Mouse (Mus musculus) neural tube, embryonic 13.5 days (tissue): ENCODE measurements at regions not wholly inside any gene's neighbourhood (a gene's known extent, or its start where the extent isn't known, plus 50 kb on each side); places are given as distances from the start of the nearest gene placed in this dataset.
A peak's percentile ranks its signal among the peaks of the same experiment; 100 is the strongest.

ENCODE experiments used
- ATAC-seq: fragments of 200-750 bp; cut with Nextera tagmentation; 2 replicates; pipeline ENCODE4 v1.8.0; 2017; ENCODE audit warnings: low read depth, mild to moderate bottlenecking, moderate TSS enrichment, moderate library complexity
- H3K27ac ChIP-seq: fragments of 300-500 bp; sonication (generic); replicated peaks from 2 replicates; pipeline ENCODE4 v1.5.1; 2015; ENCODE audit warnings: moderate library complexity, mild to moderate bottlenecking, inconsistent platforms
- H3K27me3 ChIP-seq: fragments of 300-500 bp; sonication (generic); 2 replicates; pipeline ENCODE4 v1.6.1; 2015; ENCODE audit warnings: mild to moderate bottlenecking, inconsistent platforms
- H3K36me3 ChIP-seq: fragments of 300-500 bp; sonication (generic); 2 replicates; pipeline ENCODE4 v1.6.1; 2015; ENCODE audit warnings: mild to moderate bottlenecking, inconsistent platforms
- H3K4me1 ChIP-seq: fragments of 300-500 bp; sonication (generic); replicated peaks from 2 replicates; pipeline ENCODE4 v1.6.1; 2015; ENCODE audit warnings: inconsistent platforms
- H3K4me2 ChIP-seq: fragments of 300-500 bp; sonication (generic); 2 replicates; pipeline ENCODE4 v1.6.1; 2015; ENCODE audit warnings: inconsistent platforms, mild to moderate bottlenecking, moderate library complexity
- H3K4me3 ChIP-seq: fragments of 300-500 bp; sonication (generic); 2 replicates; pipeline ENCODE4 v1.5.1; 2015; ENCODE audit warnings: mild to moderate bottlenecking, inconsistent platforms
- H3K9ac ChIP-seq: fragments of 300-500 bp; sonication (generic); 2 replicates; pipeline ENCODE4 v1.6.1; 2015; ENCODE audit warnings: moderate library complexity, mild to moderate bottlenecking, inconsistent platforms
- H3K9me3 ChIP-seq: fragments of 300-500 bp; sonication (generic); 2 replicates; pipeline ENCODE4 v1.6.1; 2016; ENCODE audit warnings: inconsistent platforms
- WGBS: fragments of 180-500 bp; shearing (Covaris S2); methylation state at CpG from one replicate; pipeline ENCODE4 v1.1.7; 2015; 5-methylcytosine and 5-hydroxymethylcytosine counted together

DNA sequence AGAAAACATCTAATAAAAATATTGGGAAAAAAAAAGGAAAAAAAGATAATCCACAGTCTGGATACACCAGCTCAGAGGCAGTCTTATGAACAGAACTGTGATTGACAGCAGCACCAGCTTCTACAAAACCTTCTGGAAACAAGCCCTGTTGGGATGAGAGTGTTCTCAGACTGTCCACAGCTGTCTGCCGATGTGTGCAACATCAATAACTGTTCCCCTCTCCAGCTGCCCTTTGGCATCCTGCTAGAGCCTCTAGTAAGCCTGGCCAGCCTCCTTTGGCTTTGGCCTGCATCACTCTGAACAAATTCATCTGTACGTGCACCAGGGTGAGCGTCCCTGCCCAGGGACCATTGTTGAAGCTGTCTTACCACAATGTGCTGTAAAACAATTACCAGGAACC, 137.0 kb upstream of the Irs2 start:
- H3K4me2 ChIP-seq = no peak overlapping the region
- WGBS = 39% methylated on average over 3 of the region's 3 CpGs
- no peak for ATAC-seq

DNA sequence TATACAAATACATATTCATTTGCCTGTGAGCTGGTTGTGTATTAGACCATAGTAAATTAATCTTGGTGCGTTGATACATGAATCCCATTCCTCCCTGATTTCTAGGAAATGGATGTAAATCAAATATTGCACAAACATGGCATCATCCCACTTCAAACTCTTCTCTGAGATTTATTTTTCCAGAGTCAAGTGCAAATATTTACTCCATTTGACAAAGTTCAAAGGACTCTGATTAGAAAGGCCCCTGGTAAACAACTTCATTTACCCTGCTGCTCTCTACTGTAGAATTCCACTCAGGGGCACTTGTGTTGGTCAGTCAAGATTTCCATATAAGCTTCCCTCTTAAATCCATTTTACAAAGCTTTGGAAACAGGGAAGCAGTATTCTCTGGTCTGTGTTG, 132.3 kb upstream of the Irs2 start:
- Histone ChIP-seq H3K27me3 (no peaks in the 10 kb centered on the region), H3K4me1 (no peaks in the 10 kb centered on the region), H3K27ac (no peak overlapping the region), H3K9me3 (no peaks in the 10 kb centered on the region), H3K4me2 (no peak overlapping the region), H3K9ac (no peak overlapping the region), H3K4me3 (no peak overlapping the region), H3K36me3 (no peaks in the 10 kb centered on the region)
- ATAC-seq = no peak
- WGBS = 91% methylated on average over 1 of the region's 1 CpGs

More for the DNA sequence above, 137.0 kb upstream of the Irs2 start:
- Histone ChIP-seq H3K4me1 (no peaks in the 10 kb centered on the region), H3K27ac (no peak overlapping the region), H3K9ac (no peak overlapping the region), H3K4me3 (no peak overlapping the region), H3K36me3 (no peaks in the 10 kb centered on the region), H3K27me3 (no peaks in the 10 kb centered on the region), H3K9me3 (no peaks in the 10 kb centered on the region)

DNA sequence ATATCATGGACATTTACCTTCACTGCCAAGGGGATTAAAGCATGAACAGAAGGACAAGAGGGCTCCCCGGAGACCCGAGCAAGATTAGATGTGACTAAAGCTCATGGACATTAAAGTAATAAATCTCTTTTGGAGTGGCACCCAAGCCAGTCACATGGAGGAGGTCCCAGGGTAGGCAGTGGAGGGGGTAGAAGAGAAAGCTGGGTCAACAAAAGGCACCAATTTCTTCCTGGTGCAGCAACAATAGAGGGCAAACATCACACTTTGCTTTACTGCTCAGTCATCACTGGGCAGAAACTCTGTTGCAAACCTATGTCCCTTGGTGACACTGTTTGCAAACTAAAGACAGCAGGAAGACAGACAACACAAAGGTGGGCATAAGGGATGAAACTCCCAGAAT, 131.0 kb upstream of the Irs2 start:
- 34% methylated on average over 2 of the region's 2 CpGs for WGBS
- ATAC-seq = no peak
- Histone ChIP-seq H3K4me1 (no peaks in the 10 kb centered on the region), H3K27me3 (no peaks in the 10 kb centered on the region), H3K4me2 (no peak overlapping the region), H3K36me3 (no peaks in the 10 kb centered on the region), H3K9ac (no peak overlapping the region), H3K4me3 (no peak overlapping the region), H3K27ac (no peak overlapping the region), H3K9me3 (no peaks in the 10 kb centered on the region)

DNA sequence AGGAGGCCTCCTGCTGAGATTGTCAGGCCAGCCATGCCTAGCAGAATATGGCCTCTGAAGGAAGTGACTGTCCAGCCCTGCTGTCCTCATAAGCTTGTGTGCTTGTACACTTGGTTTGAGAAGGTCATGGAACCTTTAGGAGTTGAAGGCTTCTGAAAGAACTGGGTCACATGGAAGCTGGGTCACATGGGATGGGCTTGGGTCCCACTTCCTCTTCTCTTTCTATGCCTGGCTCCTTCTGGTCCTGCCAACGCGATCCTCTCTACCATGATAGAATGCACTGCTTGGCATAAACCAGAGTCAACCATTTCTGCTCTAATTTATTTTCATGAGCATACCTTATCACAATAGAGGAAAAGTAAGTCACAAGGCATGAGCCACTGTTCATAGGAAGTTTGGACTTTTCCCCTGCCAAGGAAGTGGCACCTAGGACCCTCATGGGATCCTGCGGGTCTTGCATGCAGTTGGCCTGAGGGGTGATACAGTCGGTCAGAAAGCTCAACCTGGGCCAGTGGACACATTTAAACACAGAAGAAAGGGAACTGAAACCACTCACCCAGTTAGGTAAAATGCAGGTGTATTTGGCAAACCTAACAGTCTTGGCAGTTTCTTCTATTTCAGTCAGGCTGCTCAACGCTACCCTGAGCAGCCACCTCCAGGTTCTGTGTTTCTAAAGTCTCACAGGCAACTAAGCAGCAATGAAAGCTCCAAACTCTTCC, 130.2 kb upstream of the Irs2 start:
- no peaks in the 10 kb centered on the region for H3K4me1 ChIP-seq
- no peak overlapping the region for H3K4me3 ChIP-seq
- H3K27ac ChIP-seq = no peak overlapping the region
- WGBS = 97% methylated on average over 5 of the region's 5 CpGs
- H3K9ac ChIP-seq = no peak overlapping the region
- H3K9me3 ChIP-seq = no peaks in the 10 kb centered on the region
- ATAC-seq = no peak
- H3K4me2 ChIP-seq = no peak overlapping the region
- H3K36me3 ChIP-seq = no peaks in the 10 kb centered on the region
- no peaks in the 10 kb centered on the region for H3K27me3 ChIP-seq

DNA sequence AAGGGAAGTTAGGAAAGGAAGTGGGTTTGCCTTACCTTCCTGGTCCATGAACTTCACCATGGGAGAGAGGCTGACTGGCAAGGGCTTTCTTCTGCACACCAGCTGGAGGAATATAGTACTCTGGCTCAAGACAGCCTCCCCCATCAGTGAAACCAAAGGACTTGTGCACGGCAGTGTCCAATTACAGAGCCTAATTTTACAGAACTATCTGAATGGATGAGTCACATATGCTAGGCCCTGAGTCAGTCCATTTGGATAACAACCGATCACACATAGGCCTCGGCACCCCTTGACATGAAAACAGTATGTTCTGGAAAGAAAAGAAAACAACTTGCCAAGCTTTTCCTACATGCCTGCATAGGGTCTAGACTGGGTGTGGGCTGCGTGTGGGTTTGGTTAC, 128.3 kb upstream of the Irs2 start:
- Histone ChIP-seq H3K4me2 (no peak overlapping the region), H3K36me3 (no peaks in the 10 kb centered on the region), H3K4me3 (no peak overlapping the region), H3K9me3 (no peaks in the 10 kb centered on the region), H3K9ac (no peak overlapping the region), H3K27ac (no peak overlapping the region), H3K4me1 (no peaks in the 10 kb centered on the region), H3K27me3 (no peaks in the 10 kb centered on the region)
- no peak for ATAC-seq
- 91% methylated on average over 4 of the region's 4 CpGs for WGBS

DNA sequence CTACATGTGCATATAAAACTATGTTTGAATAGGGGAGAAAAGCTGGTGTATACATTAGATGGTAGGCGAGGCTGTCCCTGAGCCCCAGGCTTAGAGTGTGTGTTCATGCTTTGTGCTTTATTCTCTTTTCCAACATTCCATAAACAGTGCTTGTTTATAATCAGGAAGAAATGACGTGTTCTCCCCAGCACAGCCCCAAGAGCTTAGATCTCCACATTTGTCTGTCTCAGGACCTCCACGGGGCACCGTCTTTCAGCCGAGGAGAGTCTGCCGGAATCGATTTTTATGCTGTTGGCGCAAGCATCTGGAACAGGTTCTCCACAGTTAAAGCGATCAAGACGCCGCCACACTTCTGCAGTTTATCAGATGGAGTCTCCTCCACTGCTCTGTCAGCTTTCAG, 126.9 kb upstream of the Irs2 start:
- Histone ChIP-seq H3K36me3 (no peaks in the 10 kb centered on the region), H3K27ac (no peak overlapping the region), H3K9ac (no peak overlapping the region), H3K4me1 (no peaks in the 10 kb centered on the region), H3K9me3 (no peaks in the 10 kb centered on the region), H3K27me3 (no peaks in the 10 kb centered on the region), H3K4me3 (no peak overlapping the region), H3K4me2 (no peak overlapping the region)
- ATAC-seq = no peak
- 92% methylated on average over 11 of the region's 11 CpGs for WGBS

DNA sequence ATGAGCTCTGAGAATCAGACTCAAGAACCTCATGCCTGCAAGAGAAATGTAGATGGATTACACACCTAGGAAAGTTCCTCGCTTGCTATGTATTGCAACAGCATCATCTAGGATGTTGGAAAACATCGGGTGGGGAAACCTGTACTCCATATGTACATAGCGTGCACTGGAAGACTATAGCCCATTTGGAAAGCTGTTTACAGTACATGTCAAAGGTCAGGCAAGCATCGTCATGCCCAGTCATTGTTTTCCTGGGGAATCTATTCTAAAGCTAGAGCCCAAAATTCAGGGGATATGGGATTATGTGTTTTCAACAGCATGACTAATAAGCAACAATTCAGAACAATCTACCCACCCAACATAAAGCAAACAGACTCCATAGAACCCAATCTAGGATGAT, 126.3 kb upstream of the Irs2 start:
- Histone ChIP-seq H3K4me2 (no peak overlapping the region), H3K27ac (no peak overlapping the region), H3K9ac (no peak overlapping the region), H3K36me3 (no peaks in the 10 kb centered on the region), H3K4me1 (no peaks in the 10 kb centered on the region), H3K4me3 (no peak overlapping the region), H3K27me3 (no peaks in the 10 kb centered on the region), H3K9me3 (no peaks in the 10 kb centered on the region)
- no peak for ATAC-seq
- 96% methylated on average over 4 of the region's 4 CpGs for WGBS

DNA sequence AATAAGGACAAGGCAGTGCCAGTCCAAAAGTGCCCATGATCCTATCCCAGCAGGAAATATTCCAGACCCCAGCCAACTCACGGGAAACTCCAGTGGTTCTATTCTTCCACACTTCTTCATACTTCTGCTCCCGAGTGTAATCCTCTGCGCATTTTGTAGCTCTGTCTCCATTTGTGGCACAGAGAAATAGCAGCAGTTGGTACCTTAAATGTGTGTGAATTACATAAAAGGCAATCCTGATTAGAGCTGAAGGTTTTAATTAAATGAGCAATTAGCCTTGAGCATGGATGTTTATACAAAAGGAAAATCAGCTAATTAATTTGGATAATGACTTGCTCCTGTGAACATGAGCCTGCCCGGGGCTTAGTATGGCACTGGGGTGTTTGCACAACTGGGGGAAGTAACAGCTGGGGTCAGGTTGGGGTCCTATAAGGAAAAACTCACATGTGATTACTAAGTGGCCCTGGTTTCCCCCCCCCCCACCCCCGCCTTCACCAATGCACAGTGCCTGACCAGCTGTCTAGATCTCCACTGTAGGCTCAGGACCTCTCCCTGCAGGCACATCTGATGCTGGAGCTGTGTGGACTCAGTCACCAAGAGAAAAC, 110.9 kb upstream of the Irs2 start:
- Histone ChIP-seq H3K4me2 (no peak overlapping the region), H3K27me3 (no peaks in the 10 kb centered on the region), H3K27ac (no peak overlapping the region), H3K9me3 (no peaks in the 10 kb centered on the region), H3K4me1 (peaks cover 11% of the 10 kb centered on the region), H3K4me3 (no peak overlapping the region), H3K36me3 (no peaks in the 10 kb centered on the region), H3K9ac (no peak overlapping the region)
- 58% methylated on average over 5 of the region's 5 CpGs for WGBS
- peak; percentile 63 for ATAC-seq

DNA sequence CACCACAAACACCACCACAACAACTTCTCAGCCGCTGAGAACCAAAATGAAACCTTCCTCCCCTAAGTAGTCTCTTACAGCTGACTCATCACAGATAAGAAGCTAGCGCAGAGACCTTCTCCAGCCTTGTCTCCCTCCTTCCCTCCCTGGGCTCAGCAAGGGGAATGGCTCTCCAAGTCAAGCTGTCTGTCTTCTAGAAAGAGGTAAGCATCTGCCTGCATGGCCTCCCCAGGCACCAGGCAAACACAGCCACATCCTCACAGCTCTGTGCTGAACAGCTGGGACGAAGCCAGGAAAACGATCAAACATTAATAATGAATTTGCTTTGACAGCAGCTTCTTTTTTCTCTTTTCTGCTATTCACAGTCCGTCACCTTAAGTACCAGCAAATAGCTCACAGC, 108.3 kb upstream of the Irs2 start:
- Histone ChIP-seq H3K4me2 (no peak overlapping the region), H3K27ac (no peak overlapping the region), H3K27me3 (no peaks in the 10 kb centered on the region), H3K4me1 (peaks cover 11% of the 10 kb centered on the region), H3K9me3 (no peaks in the 10 kb centered on the region), H3K4me3 (no peak overlapping the region), H3K9ac (no peak overlapping the region), H3K36me3 (no peaks in the 10 kb centered on the region)
- ATAC-seq = no peak
- WGBS = 67% methylated on average over 5 of the region's 5 CpGs

DNA sequence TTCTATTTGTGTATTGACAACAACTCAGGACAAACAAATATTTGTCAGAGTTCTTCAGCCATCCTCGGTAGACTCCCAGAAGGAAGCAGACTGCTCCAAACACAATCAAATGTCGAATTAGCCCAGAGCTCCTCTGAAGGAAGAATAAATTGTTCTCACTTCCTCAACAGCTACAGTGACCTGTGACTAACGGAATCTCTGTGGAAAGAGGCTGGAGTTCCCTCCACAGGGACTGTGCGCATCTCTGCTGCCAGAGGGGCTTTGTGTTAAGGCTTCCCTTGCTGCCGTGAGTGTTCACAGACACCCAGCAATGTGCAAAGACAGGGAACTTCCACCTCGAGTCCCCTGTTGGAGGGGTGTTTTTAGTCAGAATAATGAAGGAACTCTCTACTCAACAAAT, 107.0 kb upstream of the Irs2 start:
- no peaks in the 10 kb centered on the region for H3K9me3 ChIP-seq
- H3K4me2 ChIP-seq = no peak overlapping the region
- H3K4me3 ChIP-seq = no peak overlapping the region
- H3K9ac ChIP-seq = no peak overlapping the region
- 50% methylated on average over 6 of the region's 6 CpGs for WGBS
- no peak for ATAC-seq
- H3K27ac ChIP-seq = no peak overlapping the region
- no peaks in the 10 kb centered on the region for H3K36me3 ChIP-seq
- H3K4me1 ChIP-seq = peaks cover 11% of the 10 kb centered on the region
- no peaks in the 10 kb centered on the region for H3K27me3 ChIP-seq

DNA sequence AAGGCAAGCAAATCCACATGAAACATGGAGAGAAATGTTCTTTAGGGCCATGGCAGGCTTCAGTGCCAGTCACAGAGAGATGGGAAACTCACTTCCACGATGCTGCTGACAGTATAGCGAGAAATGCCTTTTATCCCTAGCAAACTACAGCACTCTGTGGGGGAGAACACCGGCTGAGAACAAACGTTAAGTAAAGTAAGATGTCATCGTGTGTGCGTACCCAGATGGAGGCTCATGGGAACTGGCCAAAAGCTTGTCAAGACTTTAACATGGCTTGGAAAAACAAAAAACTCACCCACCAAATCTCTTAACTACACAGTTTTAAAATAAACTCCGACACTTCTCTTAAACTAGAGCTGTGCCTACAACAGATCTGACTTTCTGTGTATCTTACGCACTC, 106.3 kb upstream of the Irs2 start:
- no peak overlapping the region for H3K9ac ChIP-seq
- no peak overlapping the region for H3K4me2 ChIP-seq
- no peak overlapping the region for H3K27ac ChIP-seq
- H3K27me3 ChIP-seq = no peaks in the 10 kb centered on the region
- no peak for ATAC-seq
- H3K4me1 ChIP-seq = peaks cover 9% of the 10 kb centered on the region
- WGBS = 59% methylated on average over 8 of the region's 8 CpGs
- no peaks in the 10 kb centered on the region for H3K36me3 ChIP-seq
- H3K9me3 ChIP-seq = no peaks in the 10 kb centered on the region
- no peak overlapping the region for H3K4me3 ChIP-seq

DNA sequence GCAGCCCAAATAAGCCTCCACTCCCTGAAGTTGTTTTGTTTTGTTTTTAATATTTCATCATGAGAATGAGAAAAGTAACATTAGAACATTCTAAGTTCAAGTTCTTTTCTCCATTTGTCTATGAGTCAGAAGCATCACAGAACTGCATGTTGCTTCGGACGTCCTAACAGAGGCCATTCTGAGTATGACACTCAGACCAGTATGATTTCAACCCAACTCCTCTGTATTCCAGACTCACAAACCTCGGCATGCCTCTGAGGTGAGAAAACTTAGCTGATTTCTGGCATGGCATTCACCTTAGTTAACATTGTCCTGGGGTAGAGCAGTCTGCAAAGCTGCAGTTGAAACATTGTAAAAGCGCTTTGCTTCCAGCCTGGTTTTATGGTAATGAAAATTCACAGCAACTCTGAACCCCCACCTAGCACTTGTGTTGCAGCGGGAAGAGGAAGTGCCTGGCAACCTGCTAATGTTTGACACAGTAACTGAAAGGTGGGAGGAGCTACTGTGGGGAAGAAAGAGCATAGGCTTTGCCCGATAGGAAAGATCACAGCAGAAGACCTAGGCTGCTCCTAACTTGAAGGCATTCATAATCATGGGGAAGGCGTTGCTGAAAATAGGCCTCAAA, 104.8 kb upstream of the Irs2 start:
- Histone ChIP-seq H3K27me3 (no peaks in the 10 kb centered on the region), H3K9me3 (no peaks in the 10 kb centered on the region), H3K4me1 (peaks cover 7% of the 10 kb centered on the region), H3K4me2 (no peak overlapping the region), H3K4me3 (no peak overlapping the region), H3K36me3 (no peaks in the 10 kb centered on the region), H3K9ac (no peak overlapping the region), H3K27ac (no peak overlapping the region)
- WGBS = 73% methylated on average over 7 of the region's 7 CpGs
- ATAC-seq = no peak

DNA sequence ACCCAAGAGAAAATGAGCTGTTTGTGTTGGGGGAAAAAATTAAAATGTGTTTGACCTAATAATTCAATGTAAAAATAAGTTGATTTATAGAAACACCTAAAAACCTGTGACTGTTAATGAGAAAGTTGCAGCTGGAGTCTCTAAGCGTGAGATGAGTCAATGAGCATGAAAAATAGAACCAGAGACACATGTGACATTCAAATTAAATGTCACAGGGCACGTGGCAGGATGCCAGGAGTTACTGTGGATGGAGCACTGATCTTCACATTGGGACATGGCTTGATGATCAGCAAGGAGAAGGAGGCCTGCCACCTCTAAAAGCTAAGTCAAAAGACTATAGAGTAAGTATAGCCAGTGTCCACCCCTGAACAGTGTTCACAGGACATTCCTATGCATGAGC, 103.7 kb upstream of the Irs2 start:
- WGBS = 67% methylated on average over 2 of the region's 2 CpGs

More for the DNA sequence above, 103.7 kb upstream of the Irs2 start:
- Histone ChIP-seq H3K4me3 (no peak overlapping the region), H3K4me2 (no peak overlapping the region), H3K36me3 (no peaks in the 10 kb centered on the region), H3K27ac (no peak overlapping the region), H3K9me3 (no peaks in the 10 kb centered on the region), H3K27me3 (no peaks in the 10 kb centered on the region), H3K4me1 (peaks cover 7% of the 10 kb centered on the region), H3K9ac (no peak overlapping the region)
- ATAC-seq = no peak
